Mouse (Mus musculus): ENCODE data around the gene Rnf123. TPM values are rescaled to one million over a fixed set of nuclear protein-coding genes. Genes with fewer than 3 reads are reported as not detected.
A peak's percentile ranks its signal among the peaks of the same experiment; 100 is the strongest.

Rnf123 gene
- polyA plus RNA-seq, 1 experiment from 2014 or later: 54.7 TPM

DNA sequence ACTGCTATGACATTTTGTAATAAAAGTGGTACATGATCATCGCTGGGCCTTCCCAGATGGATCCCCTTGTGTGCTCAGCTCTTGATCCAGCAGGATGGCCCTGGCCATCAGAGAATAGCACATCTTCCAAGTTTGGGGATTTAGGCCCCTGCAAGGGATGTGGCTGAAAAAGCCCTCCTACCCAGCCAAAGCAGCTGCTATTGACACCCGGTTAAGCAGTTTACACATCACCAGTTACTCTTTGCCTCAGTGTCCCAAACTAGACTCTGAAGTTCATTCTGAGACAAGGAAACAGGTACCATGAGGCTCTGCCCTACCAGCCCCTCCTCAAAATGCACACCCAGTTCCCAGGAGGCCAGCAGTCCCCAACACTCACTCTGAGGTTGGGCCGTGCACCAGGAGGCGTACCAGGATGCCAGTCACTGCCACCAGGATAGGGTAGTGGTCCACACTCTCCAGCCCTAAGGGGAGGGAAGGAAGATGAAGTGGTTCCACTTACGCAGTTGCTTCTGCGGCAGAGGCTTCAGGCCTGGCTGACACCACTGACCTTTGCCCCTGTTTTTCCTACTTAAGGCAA lies 27.4 kb downstream of the Rnf123 start:
- Histone ChIP-seq H3K9me3 (no peaks in the 10 kb centered on the region), H3K9ac (no peak overlapping the region), H3K4me1 (peaks cover 11% of the 10 kb centered on the region; the same call in 1 of the 2 replicates), H3K36me3 (replicated peaks) (peaks cover 28% of the 10 kb centered on the region; the same call in 1 of the 2 replicates), H3K27ac (no peak overlapping the region), H3K27me3 (replicated peaks) (no peaks in the 10 kb centered on the region), H3K4me3 (no peak overlapping the region), H3K4me2 (no peak overlapping the region)
- ATAC-seq (replicated peaks): no peak
- WGBS: 89% methylated on average over 6 of the region's 6 CpGs

DNA sequence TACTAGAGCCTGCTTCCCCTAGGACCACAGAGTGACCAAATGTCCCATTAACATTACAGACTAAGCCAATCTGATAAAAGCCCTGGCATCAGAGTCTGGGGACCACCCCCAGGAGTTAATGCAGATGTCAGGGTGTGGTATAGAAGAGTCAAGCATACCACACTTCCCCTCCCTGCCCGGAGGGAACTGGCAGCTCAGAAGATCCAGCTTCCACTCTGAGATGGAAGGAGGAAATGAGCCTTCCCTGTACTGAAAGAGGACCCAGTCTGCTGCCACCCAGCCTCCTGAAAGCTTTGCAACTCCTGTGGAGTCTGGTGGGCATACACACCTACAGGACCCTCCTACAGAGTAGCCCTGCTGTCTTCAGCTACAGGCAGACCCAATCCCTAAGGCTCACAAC lies 28.1 kb downstream of the Rnf123 start:
- H3K27me3 ChIP-seq (replicated peaks): no peaks in the 10 kb centered on the region
- no peak for ATAC-seq (replicated peaks)
- 88% methylated on average over 1 of the region's 1 CpGs for WGBS

DNA sequence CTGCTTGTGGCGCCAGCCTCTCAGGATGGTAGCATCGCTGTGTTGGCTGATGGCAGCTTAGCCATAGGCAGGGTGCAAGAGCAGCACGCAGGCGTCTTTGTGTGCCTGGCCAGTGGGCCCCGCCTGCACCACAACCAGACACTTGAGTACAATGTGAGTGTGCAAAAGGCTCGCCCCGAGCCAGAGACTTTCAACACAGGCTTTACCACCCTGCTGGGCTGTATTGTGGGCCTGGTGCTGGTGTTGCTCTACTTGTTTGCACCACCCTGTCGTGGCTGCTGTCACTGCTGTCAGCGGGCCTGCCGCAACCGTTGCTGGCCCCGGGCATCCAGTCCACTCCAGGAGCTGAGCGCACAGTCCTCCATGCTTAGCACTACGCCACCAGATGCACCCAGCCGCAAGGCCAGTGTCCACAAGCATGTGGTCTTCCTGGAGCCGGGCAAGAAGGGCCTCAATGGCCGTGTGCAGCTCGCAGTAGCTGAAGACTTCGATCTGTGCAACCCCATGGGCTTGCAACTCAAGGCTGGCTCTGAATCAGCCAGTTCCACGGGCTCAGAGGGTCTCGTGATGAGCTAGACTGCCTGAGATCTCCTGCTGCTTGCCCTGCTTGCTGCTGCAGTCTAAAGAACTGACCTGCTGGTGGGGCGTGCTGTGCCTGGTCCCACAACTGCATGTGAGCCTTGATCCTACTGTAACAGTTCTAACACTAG lies 28.7 kb downstream of the Rnf123 start:
- Histone ChIP-seq H3K9ac (no peak overlapping the region), H3K36me3 (replicated peaks) (peaks cover 28% of the 10 kb centered on the region; the same call in 1 of the 2 replicates)

More for the DNA sequence above, 28.1 kb downstream of the Rnf123 start:
- H3K27ac ChIP-seq: no peak overlapping the region
- peaks cover 28% of the 10 kb centered on the region; the same call in 1 of the 2 replicates for H3K36me3 ChIP-seq (replicated peaks)
- no peaks in the 10 kb centered on the region for H3K9me3 ChIP-seq
- H3K9ac ChIP-seq: no peak overlapping the region
- H3K4me1 ChIP-seq: peaks cover 17% of the 10 kb centered on the region
- no peak overlapping the region for H3K4me3 ChIP-seq
- H3K4me2 ChIP-seq: no peak overlapping the region

DNA sequence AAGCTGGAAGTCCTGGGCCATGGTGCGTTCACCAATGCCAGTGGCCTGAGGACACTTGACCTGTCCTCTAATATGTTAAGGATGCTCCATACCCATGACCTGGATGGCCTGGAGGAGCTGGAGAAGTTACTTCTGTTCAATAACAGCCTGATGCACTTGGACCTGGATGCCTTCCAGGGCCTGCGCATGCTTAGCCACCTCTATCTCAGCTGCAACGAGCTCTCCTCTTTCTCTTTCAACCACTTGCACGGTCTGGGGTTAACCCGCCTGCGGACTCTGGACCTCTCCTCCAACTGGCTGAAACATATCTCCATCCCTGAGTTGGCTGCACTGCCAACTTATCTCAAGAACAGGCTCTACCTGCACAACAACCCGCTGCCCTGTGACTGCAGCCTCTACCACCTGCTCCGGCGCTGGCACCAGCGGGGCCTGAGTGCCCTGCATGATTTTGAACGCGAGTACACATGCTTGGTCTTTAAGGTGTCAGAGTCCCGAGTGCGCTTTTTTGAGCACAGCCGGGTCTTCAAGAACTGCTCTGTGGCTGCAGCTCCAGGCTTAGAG lies 29.4 kb downstream of the Rnf123 start:
- no peak overlapping the region for H3K27ac ChIP-seq
- 90% methylated on average over 15 of the region's 15 CpGs for WGBS
- ATAC-seq (replicated peaks): no peak
- H3K4me2 ChIP-seq: no peak overlapping the region
- peaks cover 24% of the 10 kb centered on the region; the same call in 1 of the 2 replicates for H3K36me3 ChIP-seq (replicated peaks)
- H3K4me3 ChIP-seq: no peak overlapping the region
- no peak overlapping the region for H3K9ac ChIP-seq
- H3K4me1 ChIP-seq: peaks cover 24% of the 10 kb centered on the region
- H3K27me3 ChIP-seq (replicated peaks): no peaks in the 10 kb centered on the region
- H3K9me3 ChIP-seq: no peaks in the 10 kb centered on the region

More for the DNA sequence above, 28.7 kb downstream of the Rnf123 start:
- Histone ChIP-seq H3K4me2 (no peak overlapping the region), H3K27me3 (replicated peaks) (no peaks in the 10 kb centered on the region), H3K4me3 (no peak overlapping the region), H3K4me1 (peaks cover 22% of the 10 kb centered on the region), H3K27ac (no peak overlapping the region), H3K9me3 (no peaks in the 10 kb centered on the region)
- WGBS: 89% methylated on average over 22 of the region's 22 CpGs
- ATAC-seq (replicated peaks): no peak

DNA sequence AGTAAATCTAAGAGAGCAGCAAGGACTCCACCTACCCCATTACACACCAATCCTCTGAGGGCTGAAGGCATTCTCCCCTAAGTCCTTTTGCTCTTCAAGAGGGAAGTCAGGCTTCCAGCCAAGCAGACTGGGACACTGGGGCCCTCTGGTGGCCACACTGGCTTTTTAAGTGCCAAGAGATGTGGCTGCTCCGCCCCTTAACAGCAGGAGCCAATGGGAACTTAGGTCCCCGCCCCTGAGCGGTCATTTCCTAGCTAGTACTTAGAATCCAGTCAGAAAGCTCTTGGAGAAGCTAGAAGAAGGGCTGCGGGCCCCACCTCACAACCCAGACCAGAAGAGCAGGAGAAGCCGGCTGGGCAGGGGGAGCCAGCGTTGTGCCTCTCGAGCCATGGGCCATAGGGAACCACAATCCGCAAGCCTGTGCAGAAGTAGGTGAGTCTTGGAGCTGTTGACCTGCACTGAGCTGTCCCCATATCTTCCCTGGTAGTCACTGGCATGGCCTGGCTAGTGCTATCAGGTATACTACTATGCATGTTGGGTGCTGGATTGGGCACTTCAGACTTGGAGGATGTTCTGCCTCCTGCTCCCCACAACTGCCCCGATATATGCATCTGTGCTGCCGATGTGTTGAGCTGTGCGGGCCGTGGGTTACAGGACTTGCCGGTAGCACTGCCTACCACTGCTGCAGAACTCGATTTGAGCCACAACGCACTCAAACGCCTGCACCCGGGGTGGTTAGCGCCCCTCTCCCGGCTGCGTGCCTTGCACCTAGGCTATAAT lies 30.1 kb downstream of the Rnf123 start, which contains the start of gene Amigo3:
Amigo3 (plus strand) TSS at position 275 of the 780 bp plus-strand sequence.
- Histone ChIP-seq H3K9me3 (no peaks in the 10 kb centered on the region), H3K4me3 (no peak within 1 kb of the TSS), H3K27me3 (replicated peaks) (no peaks in the 10 kb centered on the region), H3K36me3 (replicated peaks) (peaks cover 17% of the 10 kb centered on the region; the same call in 1 of the 2 replicates), H3K27ac (peak within 1 kb of the TSS; percentile 42; the same call in 1 of the 2 replicates), H3K4me1 (peaks cover 29% of the 10 kb centered on the region), H3K4me2 (peak within 1 kb of the TSS; percentile 24), H3K9ac (no peak within 1 kb of the TSS)
- 54% methylated on average over 20 of the region's 20 CpGs for WGBS
- ATAC-seq (replicated peaks): peak; percentile 18

DNA sequence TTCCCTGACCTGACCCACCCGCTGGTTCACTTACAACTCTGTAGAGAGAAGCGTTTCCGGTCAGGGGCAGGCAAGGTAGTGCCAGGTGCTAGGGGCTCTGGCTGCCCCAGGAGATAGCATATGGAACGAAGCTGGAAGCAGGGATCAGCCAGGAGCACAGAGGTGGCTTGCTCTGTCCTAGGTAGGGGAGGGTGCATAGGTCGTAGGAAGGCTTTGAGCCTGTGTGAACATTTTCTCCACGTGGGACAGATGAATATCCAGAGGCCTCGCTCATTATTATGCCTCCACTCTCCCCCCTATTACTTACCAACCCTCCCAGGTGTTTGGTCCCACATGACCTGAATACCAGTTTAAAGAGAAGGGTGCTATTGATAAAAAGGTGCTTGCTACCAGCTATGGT lies 30.7 kb downstream of the Rnf123 start:
- H3K9me3 ChIP-seq: no peaks in the 10 kb centered on the region
- H3K36me3 ChIP-seq (replicated peaks): peaks cover 15% of the 10 kb centered on the region; the same call in 1 of the 2 replicates
- H3K4me3 ChIP-seq: no peak overlapping the region
- no peaks in the 10 kb centered on the region for H3K27me3 ChIP-seq (replicated peaks)
- no peak overlapping the region for H3K4me2 ChIP-seq
- peak overlapping the region; percentile 42; the same call in 1 of the 2 replicates for H3K27ac ChIP-seq
- peaks cover 33% of the 10 kb centered on the region for H3K4me1 ChIP-seq
- WGBS: 77% methylated on average over 7 of the region's 7 CpGs
- no peak for ATAC-seq (replicated peaks)
- no peak overlapping the region for H3K9ac ChIP-seq

DNA sequence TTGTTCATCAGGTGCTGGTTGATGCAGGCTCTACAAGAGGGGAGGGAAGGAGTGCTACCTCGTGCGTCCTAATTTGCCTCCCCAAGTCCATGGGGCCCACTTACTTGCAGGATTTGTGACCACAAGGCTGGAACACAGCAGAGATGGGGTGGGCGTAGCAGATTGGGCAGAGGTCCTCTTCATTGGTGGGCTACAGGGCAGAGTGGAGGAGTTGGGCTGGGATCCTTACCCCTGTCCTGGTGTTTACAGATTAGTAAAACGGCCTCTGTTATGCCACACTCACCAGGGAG lies 31.3 kb downstream of the Rnf123 start:
- H3K27me3 ChIP-seq (replicated peaks): no peaks in the 10 kb centered on the region
- H3K9ac ChIP-seq: no peak overlapping the region
- peaks cover 33% of the 10 kb centered on the region for H3K4me1 ChIP-seq
- peaks cover 17% of the 10 kb centered on the region; the same call in 1 of the 2 replicates for H3K36me3 ChIP-seq (replicated peaks)
- no peak overlapping the region for H3K27ac ChIP-seq
- no peak overlapping the region for H3K4me2 ChIP-seq
- 83% methylated on average over 4 of the region's 4 CpGs for WGBS
- H3K9me3 ChIP-seq: no peaks in the 10 kb centered on the region
- no peak for ATAC-seq (replicated peaks)
- no peak overlapping the region for H3K4me3 ChIP-seq

DNA sequence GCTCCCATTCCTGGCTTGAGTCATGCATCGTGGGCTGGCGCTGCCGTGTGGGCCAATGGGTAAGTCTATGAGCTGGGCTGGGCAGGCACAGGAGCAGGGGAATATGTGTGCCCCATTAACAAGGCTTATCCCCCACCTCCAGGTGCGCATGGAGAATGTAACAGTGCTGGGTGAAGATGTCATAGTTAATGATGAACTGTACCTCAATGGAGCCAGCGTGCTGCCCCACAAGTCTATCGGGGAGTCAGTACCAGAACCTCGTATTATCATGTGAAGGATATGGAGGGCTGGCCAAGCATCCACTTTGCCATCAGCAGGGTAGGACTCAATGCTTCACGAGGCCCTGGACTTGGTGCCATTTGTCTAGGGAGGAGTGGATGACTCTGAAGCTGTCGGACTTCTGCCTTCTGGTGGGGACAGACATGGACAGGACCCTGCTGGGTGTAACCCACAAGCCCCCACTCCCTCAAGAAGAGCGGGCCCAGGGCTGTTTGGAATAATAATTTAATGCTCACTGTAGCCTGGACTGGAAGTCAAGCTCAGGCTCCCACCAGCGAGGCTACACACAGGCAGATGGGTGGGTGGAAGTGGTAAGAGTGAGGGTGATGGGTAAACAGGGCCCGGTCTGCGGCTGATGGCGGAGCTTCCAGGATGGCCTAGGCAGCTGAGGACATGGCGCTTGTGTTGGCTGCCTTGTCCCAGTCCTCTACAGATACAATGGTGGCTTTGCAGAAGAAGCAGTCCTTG lies 31.8 kb downstream of the Rnf123 start:
- ATAC-seq (replicated peaks): no peak
- H3K4me2 ChIP-seq: no peak overlapping the region
- H3K36me3 ChIP-seq (replicated peaks): peaks cover 18% of the 10 kb centered on the region
- WGBS: 93% methylated on average over 15 of the region's 15 CpGs
- no peak overlapping the region for H3K4me3 ChIP-seq
- H3K9ac ChIP-seq: no peak overlapping the region
- H3K27me3 ChIP-seq (replicated peaks): no peaks in the 10 kb centered on the region
- peaks cover 33% of the 10 kb centered on the region for H3K4me1 ChIP-seq
- H3K27ac ChIP-seq: no peak overlapping the region
- H3K9me3 ChIP-seq: no peaks in the 10 kb centered on the region

DNA sequence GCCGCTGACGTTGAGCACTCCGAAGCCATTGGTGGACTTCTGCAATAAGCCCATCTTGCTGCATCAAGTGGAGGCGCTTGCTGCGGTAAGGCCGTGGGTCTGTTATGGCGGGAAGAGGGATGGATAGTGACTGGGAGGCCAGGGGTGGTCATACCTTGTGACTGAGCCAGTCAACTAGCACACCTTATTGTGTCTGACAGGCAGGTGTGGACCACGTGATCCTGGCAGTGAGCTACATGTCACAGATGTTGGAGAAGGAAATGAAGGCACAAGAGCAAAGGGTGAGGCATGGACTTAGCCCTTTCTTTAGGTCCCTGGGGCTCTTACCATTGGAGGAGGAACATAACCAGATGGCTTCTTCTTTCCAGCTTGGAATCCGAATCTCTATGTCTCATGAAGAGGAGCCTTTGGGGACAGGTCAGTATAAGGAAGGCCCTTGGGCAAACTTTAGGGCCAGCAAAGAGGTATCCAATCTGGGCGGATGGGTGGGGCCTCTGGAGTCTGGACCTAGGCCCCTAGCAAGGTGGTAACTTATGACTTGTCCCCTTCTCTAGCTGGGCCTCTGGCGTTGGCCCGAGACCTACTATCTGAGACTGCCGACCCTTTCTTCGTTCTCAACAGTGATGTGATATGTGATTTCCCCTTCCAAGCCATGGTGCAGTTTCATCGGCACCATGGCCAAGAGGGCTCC lies 33.4 kb downstream of the Rnf123 start:
- Histone ChIP-seq H3K4me1 (peaks cover 33% of the 10 kb centered on the region), H3K4me3 (peak overlapping the region; percentile 54), H3K27me3 (replicated peaks) (no peaks in the 10 kb centered on the region), H3K4me2 (peak overlapping the region; percentile 95), H3K9ac (peak overlapping the region; percentile 54), H3K36me3 (replicated peaks) (peaks cover 24% of the 10 kb centered on the region), H3K27ac (peak overlapping the region; percentile 56), H3K9me3 (no peaks in the 10 kb centered on the region)
- 44% methylated on average over 15 of the region's 15 CpGs for WGBS
- peak; percentile 31 for ATAC-seq (replicated peaks)

DNA sequence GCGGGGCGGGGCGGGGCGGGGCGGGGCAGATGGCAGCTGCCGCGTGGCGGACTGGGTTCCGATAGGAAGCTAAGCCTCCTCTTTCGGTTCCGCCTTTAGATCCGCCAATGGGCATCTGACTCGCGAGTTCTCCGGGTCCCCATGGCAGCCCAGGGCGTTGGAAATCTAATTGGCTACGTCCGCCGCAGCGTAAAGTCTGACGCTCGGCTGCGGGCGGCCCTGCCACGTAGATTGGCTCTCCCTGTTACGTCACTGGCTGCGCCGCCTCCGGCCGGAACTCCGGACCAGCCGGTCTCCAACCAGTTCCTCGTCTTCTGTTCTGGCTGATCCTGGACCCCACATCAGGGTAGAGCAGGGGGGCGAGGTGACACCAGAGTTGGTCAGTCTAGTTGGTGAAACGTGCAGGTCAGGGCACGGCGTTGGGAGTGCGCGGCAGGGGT lies 34.1 kb downstream of the Rnf123 start, which contains the start of gene Gmppb:
Gmppb (plus strand) TSS at position 227 of the 440 bp plus-strand sequence.
- Histone ChIP-seq H3K4me3 (peak within 1 kb of the TSS; percentile 54), H3K36me3 (replicated peaks) (peaks cover 27% of the 10 kb centered on the region), H3K9ac (peak within 1 kb of the TSS; percentile 54), H3K27me3 (replicated peaks) (no peaks in the 10 kb centered on the region), H3K9me3 (no peaks in the 10 kb centered on the region), H3K4me2 (peak within 1 kb of the TSS; percentile 95), H3K27ac (peak within 1 kb of the TSS; percentile 56), H3K4me1 (peaks cover 33% of the 10 kb centered on the region)
- WGBS: under 1% methylated on average over 37 of the region's 39 CpGs
- ATAC-seq (replicated peaks): peak; percentile 94

DNA sequence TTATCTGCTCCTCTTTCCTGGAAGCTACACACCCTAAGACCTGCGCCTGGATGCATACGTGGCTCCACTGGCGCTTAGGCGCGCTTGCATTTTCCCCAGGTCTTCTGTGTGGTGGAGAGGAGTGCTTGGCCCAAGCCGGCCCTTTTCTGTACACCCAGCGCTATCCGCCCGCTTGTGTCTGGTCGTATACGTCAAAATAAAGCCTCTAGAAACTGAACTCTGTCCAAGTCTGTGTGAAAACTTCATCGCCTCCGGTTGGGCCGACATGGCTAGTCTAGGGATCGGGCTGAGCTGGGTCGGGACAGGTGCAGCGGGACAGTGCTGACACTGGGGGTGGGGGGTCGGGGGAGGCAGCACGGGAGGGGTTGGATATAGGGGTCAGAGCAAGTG lies 34.6 kb downstream of the Rnf123 start:
- peaks cover 33% of the 10 kb centered on the region for H3K4me1 ChIP-seq
- WGBS: under 1% methylated on average over 19 of the region's 19 CpGs
- H3K27ac ChIP-seq: peak overlapping the region; percentile 56
- H3K36me3 ChIP-seq (replicated peaks): peaks cover 24% of the 10 kb centered on the region
- peak overlapping the region; percentile 95 for H3K4me2 ChIP-seq
- no peaks in the 10 kb centered on the region for H3K9me3 ChIP-seq
- no peaks in the 10 kb centered on the region for H3K27me3 ChIP-seq (replicated peaks)
- H3K4me3 ChIP-seq: peak overlapping the region; percentile 54
- ATAC-seq (replicated peaks): peak; percentile 58
- H3K9ac ChIP-seq: peak overlapping the region; percentile 38
